Mouse (Mus musculus) stomach, postnatal 0 days (tissue): ENCODE measurements around the gene Cd4. TPM values are rescaled to one million over a fixed set of nuclear protein-coding genes. Genes with fewer than 3 reads are reported as not detected.

Experiments used
- ATAC-seq: fragments of 200-750 bp; cut with Nextera tagmentation; 2 replicates; pipeline ENCODE4 v1.8.0; 2017; ENCODE audit not compliant: low FRiP score, low TSS enrichment
- DNase-seq: peaks from one replicate; pipeline ENCODE4 v3.0.0-alpha.2; 2016; ENCODE audit warnings: low spot score
- H3K27ac ChIP-seq: fragments of 300-500 bp; sonication (generic); replicated peaks from 2 replicates; pipeline ENCODE4 v1.5.1; 2014; ENCODE audit warnings: mild to moderate bottlenecking, control low read depth
- H3K27me3 ChIP-seq: fragments of 300-500 bp; sonication (generic); 2 replicates; pipeline ENCODE4 v1.6.1; 2014; ENCODE audit warnings: low read length; ENCODE audit not compliant: control insufficient read depth, insufficient read depth
- H3K36me3 ChIP-seq: fragments of 300-500 bp; sonication (generic); 2 replicates; pipeline ENCODE4 v1.6.1; 2014; ENCODE audit warnings: low read length, mixed read lengths; ENCODE audit not compliant: control insufficient read depth, insufficient read depth
- H3K4me1 ChIP-seq: fragments of 300-500 bp; sonication (generic); replicated peaks from 2 replicates; pipeline ENCODE4 v1.6.1; 2014; ENCODE audit warnings: antibody characterized with exemption; ENCODE audit not compliant: control insufficient read depth, insufficient read depth
- H3K4me2 ChIP-seq: fragments of 300-500 bp; sonication (generic); replicated peaks from 2 replicates; pipeline ENCODE4 v1.6.1; 2014; ENCODE audit warnings: low read depth, mild to moderate bottlenecking, control low read depth, moderate library complexity
- H3K4me3 ChIP-seq: fragments of 300-500 bp; sonication (generic); 2 replicates; pipeline ENCODE4 v1.5.1; 2014; ENCODE audit warnings: low read depth, low read length, control low read depth
- H3K9ac ChIP-seq: fragments of 300-500 bp; sonication (generic); 2 replicates; pipeline ENCODE4 v1.6.1; 2014; ENCODE audit warnings: mild to moderate bottlenecking, low read length, control low read depth, mixed read lengths
- H3K9me3 ChIP-seq: fragments of 300-500 bp; sonication (generic); 2 replicates; pipeline ENCODE4 v1.6.1; 2016; ENCODE audit warnings: low read length; ENCODE audit not compliant: control insufficient read depth
- CTCF ChIP-seq: IDR thresholded peaks from 2 replicates; pipeline ENCODE4 v1.5.1; 2016; ENCODE audit warnings: antibody characterized with exemption, low read depth, mild to moderate bottlenecking, moderate library complexity
- EP300 ChIP-seq: optimal IDR thresholded peaks from 2 replicates; pipeline ENCODE3; 2016; ENCODE audit warnings: antibody characterized with exemption
- WGBS: fragments of 180-500 bp; shearing (Covaris S2); extraction: QIAGEN DNeasy Blood & Tissue Kit; methylation state at CpG from one replicate; pipeline ENCODE4 v1.1.7; 2014; 5-methylcytosine and 5-hydroxymethylcytosine counted together
- polyA plus RNA-seq: library from polyadenylated mRNA; unstranded; fragments of >200 nt; fragmentation: Nextera tagmentation; extraction: Ambion mirVana; gene quantifications from 2 replicates; pipeline ENCODE4 v1.2.1, GENCODE M21; 2015

Gene Cd4
- polyA plus RNA-seq = 0.45 and 0.65 TPM in 2 replicates

DNA sequence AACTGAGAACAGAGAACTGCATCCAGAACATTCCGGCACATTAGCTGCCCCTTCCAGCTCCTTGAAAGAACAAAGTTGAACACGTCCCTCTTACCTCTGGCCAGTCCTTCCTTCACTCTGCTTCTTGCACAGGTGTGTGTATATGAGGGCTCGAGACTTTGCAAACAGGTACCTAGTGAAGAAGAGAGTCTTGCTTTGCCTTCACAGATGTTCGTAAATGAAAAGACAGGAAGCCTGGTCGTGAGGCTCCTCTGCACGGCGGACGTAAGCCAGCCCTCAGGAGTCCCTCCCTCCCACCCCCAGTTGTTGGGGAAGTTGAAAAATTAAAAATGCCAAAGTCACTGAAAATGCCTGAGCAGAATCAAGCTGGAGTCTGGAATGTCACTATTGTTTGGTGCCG is at the start of gene Cd4:
Gene Cd4 (minus strand): TSS at position 236 of the 400 bp plus-strand sequence.
- no peak within 1 kb of the TSS for H3K4me2 ChIP-seq
- H3K9ac ChIP-seq = no peak within 1 kb of the TSS
- no peaks in the 10 kb centered on the region for H3K9me3 ChIP-seq
- H3K27me3 ChIP-seq = no peaks in the 10 kb centered on the region
- TF ChIP-seq CTCF (no peak), EP300 (no peak)
- no peaks in the 10 kb centered on the region for H3K36me3 ChIP-seq
- H3K27ac ChIP-seq = no peak within 1 kb of the TSS
- H3K4me1 ChIP-seq = no peaks in the 10 kb centered on the region
- 68% methylated on average over 9 of the region's 9 CpGs for WGBS
- DNase-seq (no peak), ATAC-seq (no peak)
- no peak within 1 kb of the TSS for H3K4me3 ChIP-seq

DNA sequence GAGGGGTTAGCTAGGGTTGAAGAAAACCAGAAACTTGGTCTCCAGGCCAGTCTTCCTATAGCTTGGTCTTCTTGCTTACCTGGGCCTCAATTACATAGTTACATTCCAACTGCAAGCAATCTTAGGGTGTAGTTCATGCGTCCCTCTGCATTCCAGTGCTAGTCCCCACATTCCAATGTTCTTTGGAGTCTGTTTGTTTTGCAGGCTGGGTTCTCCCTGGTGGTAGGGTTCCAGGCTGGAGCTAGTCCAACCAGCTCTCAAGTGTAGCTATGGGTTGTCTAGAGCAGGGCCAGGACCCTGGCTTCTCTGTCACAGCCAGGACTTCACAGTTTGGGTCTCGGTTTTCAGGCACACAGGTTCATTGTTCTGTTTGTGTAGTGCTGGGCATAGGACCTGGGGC is 49.5 kb upstream of the Cd4 start:
- Histone ChIP-seq H3K4me2 (no peak overlapping the region), H3K27ac (peak overlapping the region; percentile 49; the same call in 1 of the 2 replicates), H3K36me3 (peaks cover 17% of the 10 kb centered on the region), H3K9me3 (no peaks in the 10 kb centered on the region), H3K9ac (no peak overlapping the region), H3K4me3 (no peak overlapping the region), H3K4me1 (peaks cover under 1% of the 10 kb centered on the region; the same call in 1 of the 2 replicates), H3K27me3 (no peaks in the 10 kb centered on the region)
- TF ChIP-seq EP300 (no peak), CTCF (no peak)
- 47% methylated on average over 2 of the region's 2 CpGs for WGBS
- no peak for DNase-seq
- ATAC-seq = peak; percentile 22; the same call in 1 of the 2 replicates

DNA sequence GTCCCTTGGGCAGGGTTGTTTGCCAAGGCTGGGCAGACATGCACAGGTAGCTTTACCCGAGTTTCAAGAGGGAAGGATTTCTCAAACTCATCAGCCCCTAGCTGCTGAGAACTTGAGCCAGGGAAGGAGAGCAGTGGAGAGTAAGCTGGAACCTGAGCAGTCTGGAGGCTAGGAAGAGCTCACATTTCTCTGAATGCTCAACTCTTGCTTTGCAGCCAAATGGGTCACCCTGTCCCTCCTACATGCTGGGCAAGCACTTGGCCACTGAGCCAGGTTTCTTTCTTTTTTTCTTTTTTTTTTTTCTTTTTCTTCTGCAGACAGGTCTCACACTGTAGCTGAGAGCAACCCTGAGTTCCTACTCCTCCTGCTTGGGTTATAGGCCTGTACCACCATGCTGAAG is 48.7 kb upstream of the Cd4 start:
- WGBS = 82% methylated on average over 1 of the region's 1 CpGs
- DNase-seq (no peak), ATAC-seq (no peak)
- H3K9me3 ChIP-seq = no peaks in the 10 kb centered on the region
- no peak overlapping the region for H3K4me2 ChIP-seq
- no peaks in the 10 kb centered on the region for H3K27me3 ChIP-seq
- no peak overlapping the region for H3K27ac ChIP-seq
- TF ChIP-seq CTCF = no peak
- no peak for TF ChIP-seq EP300
- H3K4me3 ChIP-seq = no peak overlapping the region
- H3K36me3 ChIP-seq = peaks cover 17% of the 10 kb centered on the region
- H3K9ac ChIP-seq = no peak overlapping the region
- H3K4me1 ChIP-seq = peaks cover 5% of the 10 kb centered on the region; the same call in 1 of the 2 replicates

DNA sequence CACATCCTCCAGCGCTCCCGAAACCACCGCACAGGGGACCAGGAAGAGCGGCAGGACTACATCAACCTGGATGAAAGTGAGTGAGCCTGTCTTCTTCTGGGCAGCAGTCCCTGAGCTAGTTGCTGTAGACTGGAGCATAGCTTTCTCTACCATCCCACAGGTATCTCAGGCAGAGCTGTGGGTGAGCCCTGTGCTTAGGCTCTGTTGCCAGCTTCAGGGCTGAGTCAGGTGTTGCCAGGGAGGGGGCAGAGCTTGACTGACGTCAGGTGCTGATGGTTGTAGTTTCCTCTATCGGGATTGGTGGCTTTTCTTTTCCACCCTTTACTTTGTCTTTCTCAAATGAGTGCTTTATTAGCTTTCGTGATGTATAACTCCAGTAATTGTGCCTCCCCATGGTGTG is 46.6 kb upstream of the Cd4 start:
- no peaks in the 10 kb centered on the region for H3K9me3 ChIP-seq
- TF ChIP-seq CTCF (no peak), EP300 (no peak)
- 88% methylated on average over 7 of the region's 7 CpGs for whole genome bisulfite sequencing
- peaks cover 17% of the 10 kb centered on the region for H3K36me3 ChIP-seq
- peaks cover 5% of the 10 kb centered on the region; the same call in 1 of the 2 replicates for H3K4me1 ChIP-seq
- no peak for ATAC-seq
- H3K4me3 ChIP-seq = no peak overlapping the region
- DNase-seq = no peak
- no peak overlapping the region for H3K27ac ChIP-seq
- no peak overlapping the region for H3K9ac ChIP-seq
- no peak overlapping the region for H3K4me2 ChIP-seq
- H3K27me3 ChIP-seq = no peaks in the 10 kb centered on the region

DNA sequence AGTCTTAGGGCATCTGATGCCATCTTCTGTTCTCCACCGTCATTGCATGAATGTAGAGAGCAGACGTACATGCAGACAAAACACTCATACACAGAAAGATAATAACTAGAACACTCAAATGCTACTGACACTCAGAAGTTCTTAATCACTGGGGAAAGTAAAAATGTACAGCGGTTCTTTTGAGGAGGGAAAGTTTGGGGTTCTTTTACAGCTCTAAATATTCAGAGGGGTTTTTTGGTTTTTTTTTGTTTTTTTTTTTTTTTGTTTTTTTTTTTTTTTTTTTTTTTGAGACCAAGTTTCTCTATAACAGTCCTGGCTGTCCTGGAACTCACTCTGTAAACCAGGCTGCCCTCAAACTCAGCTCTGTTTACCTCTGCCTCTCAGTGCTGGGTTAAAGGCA is 45.1 kb upstream of the Cd4 start:
- Histone ChIP-seq H3K4me3 (no peak overlapping the region), H3K4me2 (no peak overlapping the region), H3K36me3 (peaks cover 17% of the 10 kb centered on the region), H3K27me3 (no peaks in the 10 kb centered on the region), H3K4me1 (peaks cover 5% of the 10 kb centered on the region; the same call in 1 of the 2 replicates), H3K9me3 (no peaks in the 10 kb centered on the region), H3K27ac (no peak overlapping the region), H3K9ac (no peak overlapping the region)
- 77% methylated on average over 3 of the region's 3 CpGs for WGBS
- no peak for TF ChIP-seq EP300
- TF ChIP-seq CTCF = peak; percentile 21; the same call in 1 of the 2 replicates
- ATAC-seq = no peak
- DNase-seq = no peak

DNA sequence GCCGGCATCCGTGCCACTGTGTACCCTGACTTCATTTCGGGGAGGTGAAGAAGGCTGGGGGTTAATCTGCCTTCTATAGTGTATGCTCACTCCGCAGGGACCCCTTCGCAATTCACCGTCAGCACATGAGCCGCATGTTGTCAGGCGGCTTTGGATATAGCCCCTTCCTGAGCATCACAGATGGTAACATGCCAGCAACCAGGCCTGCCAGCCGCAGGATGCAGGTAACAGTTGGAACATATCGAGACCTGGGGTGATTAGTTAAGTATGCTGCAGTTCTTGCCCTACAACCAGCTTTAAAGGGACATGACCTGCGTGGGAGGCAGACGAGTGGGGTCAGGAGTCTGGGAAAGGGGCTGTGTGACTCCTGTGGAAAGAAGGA is 44.3 kb upstream of the Cd4 start:
- TF ChIP-seq EP300 (no peak), CTCF (no peak)
- H3K9me3 ChIP-seq = no peaks in the 10 kb centered on the region
- no peak for ATAC-seq
- H3K4me3 ChIP-seq = peak overlapping the region; percentile 91
- 32% methylated on average over 12 of the region's 12 CpGs for WGBS
- peak overlapping the region; percentile 65 for H3K4me2 ChIP-seq
- no peaks in the 10 kb centered on the region for H3K27me3 ChIP-seq
- peak overlapping the region; percentile 98 for H3K27ac ChIP-seq
- peaks cover 17% of the 10 kb centered on the region for H3K36me3 ChIP-seq
- peak overlapping the region; percentile 93 for H3K9ac ChIP-seq
- H3K4me1 ChIP-seq = peaks cover 5% of the 10 kb centered on the region; the same call in 1 of the 2 replicates
- no peak for DNase-seq
